Mouse (Mus musculus): ENCODE data around the gene Lrrc74a. TPM values are rescaled to one million over a fixed set of nuclear protein-coding genes. Genes with fewer than 3 reads are reported as not detected.

The Lrrc74a gene
- total and polyA plus RNA-seq, 3 experiments, result not detected

DNA sequence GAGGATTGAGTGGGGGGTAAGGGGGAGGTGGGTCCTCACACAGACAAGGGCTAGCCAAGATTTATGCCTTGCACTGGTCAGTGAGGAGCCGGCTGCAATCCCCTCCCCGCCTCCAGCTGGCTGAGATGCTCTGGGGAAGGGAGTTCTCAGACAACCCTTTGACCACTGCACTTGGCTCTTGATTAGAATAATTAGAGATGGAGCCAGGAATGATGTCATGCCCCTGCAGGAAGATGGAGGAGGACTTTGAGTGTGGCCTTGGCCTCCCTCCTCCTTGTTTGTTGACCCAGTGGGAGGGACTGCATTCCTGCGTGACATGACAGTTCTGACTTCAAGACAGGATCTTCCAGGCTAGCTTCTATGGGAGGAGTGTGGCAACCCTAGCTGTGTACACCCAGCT is 59.7 kb downstream of the Lrrc74a start:
- no peaks in the 10 kb centered on the region for H3K36me3 ChIP-seq (replicated peaks in 1 of 2; ENCODE audit: control insufficient read depth in 1 of 2, insufficient read depth in 1 of 2, low read length in 1 of 2)
- TF ChIP-seq MXI1 (IDR thresholded peaks at IDR 0.05; ENCODE audit: low read depth, low read length) (no peak), NRF1 (IDR thresholded peaks at IDR 0.05; ENCODE audit: low read depth, low read length) (no peak), JUN (IDR thresholded peaks at IDR 0.05; ENCODE audit: insufficient read depth, low read depth, low read length) (no peak), MAZ (IDR thresholded peaks at IDR 0.05; ENCODE audit: low read depth, low read length) (no peak), HCFC1 (IDR thresholded peaks at IDR 0.05; ENCODE audit: low read depth, low read length) (no peak), TCF12 (IDR thresholded peaks at IDR 0.05; ENCODE audit: low read depth, low read length) (no peak), CHD1 (IDR thresholded peaks at IDR 0.05; ENCODE audit: low read depth, low read length) (no peak), ZKSCAN1 (IDR thresholded peaks at IDR 0.05; ENCODE audit: borderline replicate concordance, low read depth, low read length) (no peak), EP300 (IDR thresholded peaks at IDR 0.05; ENCODE audit: low read length) (no peak), ZNF384 (IDR thresholded peaks at IDR 0.05; ENCODE audit: low read depth, low read length) (no peak), MAFK (IDR thresholded peaks at IDR 0.05; ENCODE audit: insufficient replicate concordance, low read length) (no peak), GABPA (IDR thresholded peaks at IDR 0.05; ENCODE audit: insufficient replicate concordance, low read depth, low read length) (no peak)
- H3K4me3 ChIP-seq (replicated peaks in 1 of 3; ENCODE audit: low read depth in 2 of 3, low read length in 2 of 3, poor library complexity in 1 of 3), result no peak overlapping the region
- no peaks in the 10 kb centered on the region for H3K27me3 ChIP-seq (replicated peaks)
- H3K27ac ChIP-seq (ENCODE audit: insufficient read depth, low read depth), result no peak overlapping the region
- no peak for DNase-seq (ENCODE audit: extremely low read depth)
- no peaks in the 10 kb centered on the region for H3K79me2 ChIP-seq (replicated peaks; ENCODE audit: control insufficient read depth, extremely low read depth, insufficient read depth, poor library complexity, severe bottlenecking)
- dilution Hi-C loops (cut with MboI; ENCODE audit: extremely low pct_ligation_motif_present, extremely low pct_unique_long_range_greater_than_20kb, low sequenced_read_pairs), result no loop called here
- no peaks in the 10 kb centered on the region for H3K9me3 ChIP-seq (replicated peaks; ENCODE audit: low read length)
- H3K9ac ChIP-seq (ENCODE audit: insufficient read depth, low read depth), result no peak overlapping the region
- peaks cover 13 to 16% of the 10 kb centered on the region in 2 experiments for H3K4me1 ChIP-seq (ENCODE audit: control insufficient read depth in 1 of 2, insufficient read depth in 2 of 2)
- in situ Hi-C loops (cut with MboI; ENCODE audit: low pct_ligation_motif_present, low pct_unique_long_range_greater_than_20kb, low sequenced_read_pairs), result no loop called here
- H3K4me2 ChIP-seq (ENCODE audit: insufficient read depth, low read depth, poor library complexity, severe bottlenecking), result no peak overlapping the region

DNA sequence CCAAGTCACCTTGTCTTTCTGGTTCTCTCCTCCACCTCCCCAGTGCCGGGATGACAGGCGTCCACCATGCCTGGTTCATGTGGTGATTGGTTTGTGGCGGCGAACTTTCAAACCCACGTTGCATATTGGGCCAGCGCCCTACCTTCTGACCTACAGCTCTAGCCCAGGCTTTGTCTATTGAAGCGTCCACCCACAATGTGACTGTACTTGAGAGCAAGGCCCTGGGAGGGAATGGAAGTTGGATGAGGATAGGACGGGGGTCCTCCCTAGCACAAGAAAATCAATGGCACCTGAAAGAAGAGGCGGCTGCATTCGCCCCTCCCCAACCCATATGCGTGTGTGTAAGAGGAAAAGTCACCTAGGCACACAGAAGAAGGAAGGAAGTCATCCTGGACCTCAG is 60.2 kb downstream of the Lrrc74a start:
- H3K9ac ChIP-seq (ENCODE audit: insufficient read depth, low read depth), result no peak overlapping the region
- no peak overlapping the region for H3K27ac ChIP-seq (ENCODE audit: insufficient read depth, low read depth)
- in situ Hi-C loops (cut with MboI; ENCODE audit: low pct_ligation_motif_present, low pct_unique_long_range_greater_than_20kb, low sequenced_read_pairs), result no loop called here
- TF ChIP-seq TCF12 (IDR thresholded peaks at IDR 0.05; ENCODE audit: low read depth, low read length) (no peak), ELF1 (IDR thresholded peaks at IDR 0.05; ENCODE audit: low read depth, low read length) (no peak), ZC3H11A (IDR thresholded peaks at IDR 0.05; ENCODE audit: low read depth, low read length) (no peak), EP300 (IDR thresholded peaks at IDR 0.05; ENCODE audit: low read length) (no peak), MEF2A (IDR thresholded peaks at IDR 0.05; ENCODE audit: borderline replicate concordance, low read depth, low read length) (no peak), CTCF (conservative IDR thresholded peaks at IDR 0.05 in 1 of 2, IDR thresholded peaks at IDR 0.05 in 1 of 2; ENCODE audit: low read depth in 2 of 2, low read length in 2 of 2) (no peak), ZKSCAN1 (IDR thresholded peaks at IDR 0.05; ENCODE audit: borderline replicate concordance, low read depth, low read length) (no peak), JUN (IDR thresholded peaks at IDR 0.05; ENCODE audit: insufficient read depth, low read depth, low read length) (no peak), USF1 (IDR thresholded peaks at IDR 0.05; ENCODE audit: low read depth, low read length) (no peak), USF2 (conservative IDR thresholded peaks at IDR 0.05; ENCODE audit: low read depth, low read length) (no peak), KAT2A (IDR thresholded peaks at IDR 0.05; ENCODE audit: insufficient replicate concordance, low read length) (no peak), MXI1 (IDR thresholded peaks at IDR 0.05; ENCODE audit: low read depth, low read length) (no peak), MAX (IDR thresholded peaks at IDR 0.05; ENCODE audit: low read length) (no peak), ETS1 (conservative IDR thresholded peaks at IDR 0.05; ENCODE audit: low read depth, low read length) (no peak), PAX5 (IDR thresholded peaks at IDR 0.05; ENCODE audit: low read length) (no peak), NELFE (IDR thresholded peaks at IDR 0.05; ENCODE audit: low read depth, low read length) (no peak), RAD21 (IDR thresholded peaks at IDR 0.05; ENCODE audit: low read depth, low read length) (no peak), UBTF (IDR thresholded peaks at IDR 0.05; ENCODE audit: low read depth, low read length) (no peak), MYC (IDR thresholded peaks at IDR 0.05; ENCODE audit: low read depth, low read length) (no peak), TBP (conservative IDR thresholded peaks at IDR 0.05; ENCODE audit: low read depth, low read length) (no peak)
- peaks cover 15 to 21% of the 10 kb centered on the region in 2 experiments for H3K4me1 ChIP-seq (ENCODE audit: control insufficient read depth in 1 of 2, insufficient read depth in 2 of 2)
- H3K36me3 ChIP-seq (replicated peaks in 1 of 2; ENCODE audit: control insufficient read depth in 1 of 2, insufficient read depth in 1 of 2, low read length in 1 of 2), result no peaks in the 10 kb centered on the region
- H3K4me3 ChIP-seq (replicated peaks in 1 of 3; ENCODE audit: low read depth in 2 of 3, low read length in 2 of 3, poor library complexity in 1 of 3), result no peak overlapping the region
- H3K79me2 ChIP-seq (replicated peaks; ENCODE audit: control insufficient read depth, extremely low read depth, insufficient read depth, poor library complexity, severe bottlenecking), result no peaks in the 10 kb centered on the region
- DNase-seq (ENCODE audit: extremely low read depth), result no peak
- dilution Hi-C loops (cut with MboI; ENCODE audit: extremely low pct_ligation_motif_present, extremely low pct_unique_long_range_greater_than_20kb, low sequenced_read_pairs), result no loop called here
- no peaks in the 10 kb centered on the region for H3K9me3 ChIP-seq (replicated peaks; ENCODE audit: low read length)
- H3K4me2 ChIP-seq (ENCODE audit: insufficient read depth, low read depth, poor library complexity, severe bottlenecking), result no peak overlapping the region
- H3K27me3 ChIP-seq (replicated peaks), result no peaks in the 10 kb centered on the region

All from CH12.LX (cell line).